Mouse (Mus musculus): Measurements from ENCODE around the gene Xndc1. TPM values are rescaled to one million over a fixed set of nuclear protein-coding genes. Genes with fewer than 3 reads are reported as not detected.

Xndc1 gene
- polyA plus RNA-seq, 1 experiment, result 18.4 TPM

DNA sequence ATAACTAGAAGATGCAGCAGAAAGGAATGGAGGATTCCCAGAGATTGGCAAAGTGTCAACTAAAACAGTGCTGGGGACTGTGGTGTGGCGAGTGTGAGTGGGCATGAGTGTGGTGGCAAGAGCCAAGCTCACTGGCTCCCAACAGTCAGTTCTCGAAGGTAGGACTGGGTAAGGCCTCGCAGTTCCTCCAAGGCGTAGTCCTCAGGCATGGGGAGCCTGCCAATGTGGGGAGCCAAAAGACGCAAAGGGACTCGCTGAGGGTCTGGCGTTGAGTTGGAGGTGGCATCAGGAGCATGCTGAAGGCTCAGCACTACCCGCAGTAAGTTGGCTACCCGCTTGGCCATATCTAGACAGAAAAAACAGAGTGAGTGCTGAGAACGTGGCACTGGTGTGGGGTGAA lies 55.0 kb downstream of the Xndc1 start:
- TF ChIP-seq POLR2A (IDR thresholded peaks at IDR 0.05; ENCODE audit: low read depth, low read length) (no peak), CTCF (IDR thresholded peaks at IDR 0.05; ENCODE audit: borderline replicate concordance, insufficient read depth, low read length) (no peak)
- Histone ChIP-seq H3K4me3 (ENCODE audit: insufficient read depth, low read length) (no peak overlapping the region), H3K4me1 (ENCODE audit: control insufficient read depth, insufficient read depth, low read length) (no peaks in the 10 kb centered on the region)

GRCm38 (mm10) chr7:102132395-102132794 lies 67.1 kb downstream of the Xndc1 start:
- TF ChIP-seq POLR2A (IDR thresholded peaks at IDR 0.05; ENCODE audit: low read depth, low read length) (no peak), CTCF (IDR thresholded peaks at IDR 0.05; ENCODE audit: borderline replicate concordance, insufficient read depth, low read length) (no peak)
- Histone ChIP-seq H3K27ac (ENCODE audit: insufficient read depth, low read length) (no peak overlapping the region), H3K4me1 (ENCODE audit: control insufficient read depth, insufficient read depth, low read length) (no peaks in the 10 kb centered on the region), H3K4me3 (ENCODE audit: insufficient read depth, low read length) (no peak overlapping the region)

More for the DNA sequence above, 55.0 kb downstream of the Xndc1 start:
- H3K27ac ChIP-seq (ENCODE audit: insufficient read depth, low read length), result no peak overlapping the region

Other genes with a start within 250 kb of the Xndc1 start
- not detected in 2 replicates for gene Phox2a, start 247.2 kb upstream of the Xndc1 start, polyA plus RNA-seq (2011; ENCODE audit: insufficient read length, low read depth, missing spikeins)
- 61.7 and 73.8 TPM in 2 replicates for gene Inppl1, start 227.3 kb upstream of the Xndc1 start, polyA plus RNA-seq (2011; ENCODE audit: insufficient read length, low read depth, missing spikeins)
- 0.74 TPM in 1 of 2 replicates, not detected in the other for gene Folr2, start 208.3 kb upstream of the Xndc1 start, polyA plus RNA-seq (2011; ENCODE audit: insufficient read length, low read depth, missing spikeins)
- gene Anapc15, start 201.8 kb upstream of the Xndc1 start, polyA plus RNA-seq (2011; ENCODE audit: insufficient read length, low read depth, missing spikeins), result 43.2 and 47.1 TPM in 2 replicates
- 0.56 and 1.5 TPM in 2 replicates for gene Folr1, start 194.7 kb upstream of the Xndc1 start, polyA plus RNA-seq (2011; ENCODE audit: insufficient read length, low read depth, missing spikeins)
- gene Lamtor1, start 159.6 kb upstream of the Xndc1 start, polyA plus RNA-seq (2011; ENCODE audit: insufficient read length, low read depth, missing spikeins), result 132 and 151 TPM in 2 replicates
- gene Tomt, start 159.2 kb upstream of the Xndc1 start, polyA plus RNA-seq (2011; ENCODE audit: insufficient read length, low read depth, missing spikeins), result not detected in 2 replicates
- gene Lrrc51, start 131.6 kb upstream of the Xndc1 start, polyA plus RNA-seq (2011; ENCODE audit: insufficient read length, low read depth, missing spikeins), result 5.8 and 6.0 TPM in 2 replicates
- 110 and 128 TPM in 2 replicates for gene Numa1, start 131.4 kb upstream of the Xndc1 start, polyA plus RNA-seq (2011; ENCODE audit: insufficient read length, low read depth, missing spikeins)
- 4.1 and 6.3 TPM in 2 replicates for gene Il18bp, start 46.8 kb upstream of the Xndc1 start, polyA plus RNA-seq (2011; ENCODE audit: insufficient read length, low read depth, missing spikeins)
- gene Rnf121, start within 50 bp of the Xndc1 start, polyA plus RNA-seq (2011; ENCODE audit: insufficient read length, low read depth, missing spikeins), result 44.9 and 48.4 TPM in 2 replicates
- 0.37 and 0.93 TPM in 2 replicates for gene Xntrpc, start 202 bp downstream of the Xndc1 start, polyA plus RNA-seq (2011; ENCODE audit: insufficient read length, low read depth, missing spikeins)
- not detected in 2 replicates for gene Trpc2, start 17.6 kb downstream of the Xndc1 start, polyA plus RNA-seq (2011; ENCODE audit: insufficient read length, low read depth, missing spikeins)
- gene Art1, start 36.2 kb downstream of the Xndc1 start, polyA plus RNA-seq (2011; ENCODE audit: insufficient read length, low read depth, missing spikeins), result not detected in 2 replicates
- 0.72 TPM in 1 of 2 replicates, not detected in the other for gene Art5, start 44.0 kb downstream of the Xndc1 start, polyA plus RNA-seq (2011; ENCODE audit: insufficient read length, low read depth, missing spikeins)
- not detected in 2 replicates for gene Chrna10, start 51.3 kb downstream of the Xndc1 start, polyA plus RNA-seq (2011; ENCODE audit: insufficient read length, low read depth, missing spikeins)
- gene Nup98, start 144.7 kb downstream of the Xndc1 start, polyA plus RNA-seq (2011; ENCODE audit: insufficient read length, low read depth, missing spikeins), result 79.6 and 80.3 TPM in 2 replicates
- gene Pgap2, start 144.7 kb downstream of the Xndc1 start, polyA plus RNA-seq (2011; ENCODE audit: insufficient read length, low read depth, missing spikeins), result 50.4 and 70.0 TPM in 2 replicates
- 63.8 and 66.2 TPM in 2 replicates for gene Rhog, start 190.5 kb downstream of the Xndc1 start, polyA plus RNA-seq (2011; ENCODE audit: insufficient read length, low read depth, missing spikeins)
- 20.5 and 27.6 TPM in 2 replicates for gene Stim1, start 202.3 kb downstream of the Xndc1 start, polyA plus RNA-seq (2011; ENCODE audit: insufficient read length, low read depth, missing spikeins)

Measured in embryonic fibroblast, embryonic 13.5 days (primary cell).